Mouse (Mus musculus) skeletal muscle tissue, adult 2 months (tissue): ENCODE measurements around the gene Rhoc.
A peak's percentile ranks its signal among the peaks of the same experiment; 100 is the strongest.

Source experiments
- DNase-seq: peaks from one replicate; pipeline ENCODE4 v3.0.0-alpha.2; 2012; ENCODE audit warnings: low read depth, low spot score

Rhoc gene

GRCm38 (mm10) chr3:104815346-104815745, 27.2 kb downstream of the Rhoc start:
- DNase-seq = no peak

GRCm38 (mm10) chr3:104816130-104816529, 28.0 kb downstream of the Rhoc start:
- no peak for DNase-seq

GRCm38 (mm10) chr3:104817481-104817990, 29.4 kb downstream of the Rhoc start:
- DNase-seq = no peak

GRCm38 (mm10) chr3:104817991-104818748, 30.0 kb downstream of the Rhoc start, which contains the start of gene Mov10:
Mov10 (minus strand) TSS chr3:104818563.
- DNase-seq = peak; percentile 33

- no peak for DNase-seq
Observed at GRCm38 (mm10) chr3:104818749-104819134, 30.6 kb downstream of the Rhoc start.

GRCm38 (mm10) chr3:104820426-104820825, 32.3 kb downstream of the Rhoc start:
- DNase-seq = no peak

- DNase-seq = no peak
Observed at GRCm38 (mm10) chr3:104822413-104822812, 34.2 kb downstream of the Rhoc start.

GRCm38 (mm10) chr3:104835797-104836196, 47.6 kb downstream of the Rhoc start:
- no peak for DNase-seq

- no peak for DNase-seq
Observed at GRCm38 (mm10) chr3:104841049-104841448, 52.9 kb downstream of the Rhoc start.
